Comparison of ENCODE assay signal across 27 mouse cellular contexts in the genomic region with DNA sequence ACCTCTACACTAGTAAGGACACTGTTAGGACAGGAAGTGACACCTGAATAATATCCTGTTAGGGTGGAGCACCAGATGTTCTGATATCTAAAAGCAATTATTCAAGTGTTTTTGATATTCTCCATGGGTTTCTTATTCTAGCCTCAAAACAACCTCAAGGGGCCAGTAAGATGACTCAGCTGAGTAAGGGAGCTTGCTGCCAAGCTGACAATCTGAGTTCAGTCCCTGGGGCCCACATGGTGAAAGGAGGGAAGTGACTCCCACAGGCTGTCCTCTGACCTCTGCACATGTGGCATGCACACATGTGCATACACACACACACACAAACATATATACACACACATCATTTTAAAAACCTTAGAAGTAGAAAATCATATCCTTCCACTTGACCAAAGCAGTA. TPM values are rescaled to one million over a fixed set of nuclear protein-coding genes. Genes with fewer than 3 reads are reported as not detected.
DNase-seq lines count a peak whose midpoint lies in the region; ATAC-seq and TF ChIP-seq lines count a peak whose summit lies in the region.
"Had no signal": no experiment of that assay in that cellular context is flagged by ENCODE, and none has a peak within 500 bp of the region (broad histone marks: within the 10 kb centered on the region; RNA-seq: fewer than 3 reads in every experiment).

No protein-coding gene starts in this region.

- no peaks in the 10 kb centered on the region for H3K36me3 ChIP-seq in CH12.LX (replicated peaks in 1 of 2; ENCODE audit: control insufficient read depth in 1 of 2, insufficient read depth in 1 of 2, low read length in 1 of 2)
- H3K36me3 ChIP-seq: embryonic facial prominence, embryonic 12.5 days; embryonic facial prominence, embryonic 15.5 days; G1E; heart, embryonic 10.5 days; heart, embryonic 13.5 days; hindbrain, embryonic 12.5 days; hindbrain, embryonic 15.5 days had no signal

- H3K79me2 ChIP-seq in CH12.LX (replicated peaks; ENCODE audit: control insufficient read depth, extremely low read depth, insufficient read depth, poor library complexity, severe bottlenecking) = no peaks in the 10 kb centered on the region

- no peak for TF ChIP-seq CTCF in CH12.LX (conservative IDR thresholded peaks at IDR 0.05 in 1 of 2, IDR thresholded peaks at IDR 0.05 in 1 of 2; ENCODE audit: low read depth in 2 of 2, low read length in 2 of 2)

- peaks cover 0 to 9% of the 10 kb centered on the region in 2 experiments; a peak in 2 of 4 replicates for H3K4me1 ChIP-seq in CH12.LX (ENCODE audit: control insufficient read depth in 1 of 2, insufficient read depth in 2 of 2)

- no peaks in the 10 kb centered on the region for H3K9me3 ChIP-seq in CH12.LX (replicated peaks; ENCODE audit: low read length)
- H3K9me3 ChIP-seq: embryonic facial prominence, embryonic 12.5 days; embryonic facial prominence, embryonic 15.5 days; G1E; heart, embryonic 10.5 days; heart, embryonic 13.5 days; hindbrain, embryonic 12.5 days; hindbrain, embryonic 15.5 days had no signal

- no peak for ATAC-seq in megakaryocyte-erythroid progenitor cell, adult 5-6 weeks (replicated peaks; ENCODE audit: low FRiP score, low TSS enrichment, poor library complexity, severe bottlenecking)
- ATAC-seq in frontal cortex, adult (ENCODE audit: low TSS enrichment) = no peak
- ATAC-seq: forebrain, embryonic 14.5 days; forebrain, postnatal 0 days; intestine, postnatal 0 days had no signal

- dilution Hi-C loops in CH12.LX (cut with MboI; ENCODE audit: extremely low pct_ligation_motif_present, extremely low pct_unique_long_range_greater_than_20kb, low sequenced_read_pairs) = no loop called here

- no peak overlapping the region for H3K4me2 ChIP-seq in CH12.LX (ENCODE audit: insufficient read depth, low read depth, poor library complexity, severe bottlenecking)
- H3K4me2 ChIP-seq: embryonic facial prominence, embryonic 12.5 days; embryonic facial prominence, embryonic 15.5 days; heart, embryonic 13.5 days; hindbrain, embryonic 12.5 days; hindbrain, embryonic 15.5 days had no signal

- in situ Hi-C loops in CH12.LX (cut with MboI; ENCODE audit: low pct_ligation_motif_present, low pct_unique_long_range_greater_than_20kb, low sequenced_read_pairs) = no loop called here

- no peak overlapping the region for H3K4me3 ChIP-seq in CH12.LX (replicated peaks in 1 of 3; ENCODE audit: low read depth in 2 of 3, low read length in 2 of 3, poor library complexity in 1 of 3)
- H3K4me3 ChIP-seq: embryonic facial prominence, embryonic 12.5 days; embryonic facial prominence, embryonic 15.5 days; heart, embryonic 10.5 days; heart, embryonic 13.5 days; hindbrain, embryonic 12.5 days; hindbrain, embryonic 15.5 days had no signal

- TF ChIP-seq RAD21 in CH12.LX (IDR thresholded peaks at IDR 0.05; ENCODE audit: low read depth, low read length) = no peak

- no peak overlapping the region for H3K9ac ChIP-seq in CH12.LX (ENCODE audit: insufficient read depth, low read depth)
- H3K9ac ChIP-seq: embryonic facial prominence, embryonic 12.5 days; embryonic facial prominence, embryonic 15.5 days; forebrain, postnatal 0 days; heart, embryonic 13.5 days; hindbrain, embryonic 12.5 days; hindbrain, embryonic 15.5 days had no signal

- H3K27me3 ChIP-seq in CH12.LX (replicated peaks) = no peaks in the 10 kb centered on the region
- H3K27me3 ChIP-seq: embryonic facial prominence, embryonic 12.5 days; embryonic facial prominence, embryonic 15.5 days had no signal

- TF ChIP-seq POLR2A in CH12.LX (IDR thresholded peaks at IDR 0.05; ENCODE audit: low read depth, low read length) = no peak

- no peak for TF ChIP-seq EP300 in CH12.LX (IDR thresholded peaks at IDR 0.05; ENCODE audit: low read length)

- peak; percentile 14 for DNase-seq in adrenal gland, postnatal 14 days
- DNase-seq in adrenal gland, adult 2 months = no peak
- peak; percentile 32 for DNase-seq in 3134 (ENCODE audit: extremely low read depth, insufficient read length, low spot score)
- peak; percentile 44 for DNase-seq in CH12.LX (ENCODE audit: extremely low read depth)
- DNase-seq: adrenal gland, postnatal 10 days; cerebellum, adult 11 months; cerebellum, adult 2 months; cerebellum, adult 9-11 months; cerebellum, postnatal 25 days; forebrain, postnatal 0 days; gastrocnemius, postnatal 10 days; gastrocnemius, postnatal 36 days; kidney, adult 8-10 months had no signal

- H3K27ac ChIP-seq in CH12.LX (ENCODE audit: insufficient read depth, low read depth) = no peak overlapping the region
- H3K27ac ChIP-seq: embryonic facial prominence, embryonic 12.5 days; embryonic facial prominence, embryonic 15.5 days; heart, embryonic 10.5 days; heart, embryonic 13.5 days; hindbrain, embryonic 12.5 days; hindbrain, embryonic 15.5 days had no signal

TF ChIP-seq in CH12.LX, 34 proteins besides CTCF, POLR2A, EP300 and RAD21:
- TF ChIP-seq NELFE (IDR thresholded peaks at IDR 0.05; ENCODE audit: low read depth, low read length) (no peak), ETS1 (conservative IDR thresholded peaks at IDR 0.05; ENCODE audit: low read depth, low read length) (no peak), MEF2A (IDR thresholded peaks at IDR 0.05; ENCODE audit: borderline replicate concordance, low read depth, low read length) (no peak), KAT2A (IDR thresholded peaks at IDR 0.05; ENCODE audit: insufficient replicate concordance, low read length) (no peak), ZC3H11A (IDR thresholded peaks at IDR 0.05; ENCODE audit: low read depth, low read length) (no peak)

RNA-seq across cellular contexts. Expression of a gene that starts 3.2 kb away (rescaled TPM):
- total RNA-seq in adrenal gland, postnatal 14 days (2021) = 28.3 and 36.6 TPM in 2 replicates
- total RNA-seq in adrenal gland, adult 2 months (2021) = 10 to 100 TPM; 45.2 to 98.9 TPM
- polyA plus RNA-seq in adrenal gland, adult 2 months (2012; rRNA removed) = 38.7 and 59.8 TPM in 2 replicates
- not detected in 2 replicates for total RNA-seq in CH12.LX (2012; rRNA removed)
- total RNA-seq in CH12.LX (2014; rRNA removed) = not detected in 2 replicates
- polyA plus RNA-seq in CH12.LX (2012; ENCODE audit: insufficient read length, low read depth) = not detected in 2 replicates
- total RNA-seq in megakaryocyte-erythroid progenitor cell, adult 5-6 weeks (2014; fragmentation: Nextera tagmentation) = not detected in 2 replicates
- total RNA-seq in megakaryocyte-erythroid progenitor cell, adult 5-6 weeks (2017) = not detected in 2 replicates
- total RNA-seq: common myeloid progenitor, adult 5-6 weeks; granulocyte monocyte progenitor cell, adult 5-6 weeks; hematopoietic stem cell, adult 5-6 weeks had no signal
- polyA plus RNA-seq: G1E had no signal

Comparison
In these comparisons a context has a peak if more than half of its experiments do, and no peak if none do; other contexts are left out.
1. RNA of a gene that starts 3.2 kb away (total RNA-seq): 45.2 to 98.9 TPM in adrenal gland, adult 2 months and 28.3 to 36.6 TPM in adrenal gland, postnatal 14 days; not detected in CH12.LX and not detected in megakaryocyte-erythroid progenitor cell, adult 5-6 weeks; every median in the first group is over 10 times any median in the second.